Mouse (Mus musculus) forebrain, embryonic 10.5 days (tissue): ENCODE measurements at regions not wholly inside any gene's neighbourhood (a gene's known extent, or its start where the extent isn't known, plus 50 kb on each side); places are given as distances from the start of the nearest gene placed in this dataset.

ENCODE experiments used
- DNase-seq: peaks from one replicate; pipeline ENCODE4 v3.0.0-alpha.2; 2017; ENCODE audit warnings: low spot score; ENCODE audit errors: extremely low spot score
- H3K27ac ChIP-seq: fragments of 300-500 bp; sonication (generic); 2 replicates; pipeline ENCODE4 v1.5.1; 2016; ENCODE audit warnings: mild to moderate bottlenecking
- H3K27me3 ChIP-seq: fragments of 300-500 bp; sonication (generic); 2 replicates; pipeline ENCODE4 v1.6.1; 2016; ENCODE audit warnings: mild to moderate bottlenecking; ENCODE audit not compliant: poor library complexity, severe bottlenecking
- H3K36me3 ChIP-seq: fragments of 300-500 bp; sonication (generic); replicated peaks from 2 replicates; pipeline ENCODE4 v1.6.1; 2016; ENCODE audit warnings: mild to moderate bottlenecking, moderate library complexity
- H3K4me1 ChIP-seq: fragments of 300-500 bp; sonication (generic); 2 replicates; pipeline ENCODE4 v1.6.1; 2016
- H3K4me3 ChIP-seq: fragments of 300-500 bp; sonication (generic); 2 replicates; pipeline ENCODE4 v1.5.1; 2016; ENCODE audit warnings: mild to moderate bottlenecking, moderate library complexity
- H3K9me3 ChIP-seq: fragments of 300-500 bp; sonication (generic); 2 replicates; pipeline ENCODE4 v1.6.1; 2016; ENCODE audit warnings: mild to moderate bottlenecking, moderate library complexity
- WGBS: fragments of 180-500 bp; shearing (Covaris S2); methylation state at CpG from one replicate; pipeline ENCODE4 v1.1.7; 2016; 5-methylcytosine and 5-hydroxymethylcytosine counted together

DNA sequence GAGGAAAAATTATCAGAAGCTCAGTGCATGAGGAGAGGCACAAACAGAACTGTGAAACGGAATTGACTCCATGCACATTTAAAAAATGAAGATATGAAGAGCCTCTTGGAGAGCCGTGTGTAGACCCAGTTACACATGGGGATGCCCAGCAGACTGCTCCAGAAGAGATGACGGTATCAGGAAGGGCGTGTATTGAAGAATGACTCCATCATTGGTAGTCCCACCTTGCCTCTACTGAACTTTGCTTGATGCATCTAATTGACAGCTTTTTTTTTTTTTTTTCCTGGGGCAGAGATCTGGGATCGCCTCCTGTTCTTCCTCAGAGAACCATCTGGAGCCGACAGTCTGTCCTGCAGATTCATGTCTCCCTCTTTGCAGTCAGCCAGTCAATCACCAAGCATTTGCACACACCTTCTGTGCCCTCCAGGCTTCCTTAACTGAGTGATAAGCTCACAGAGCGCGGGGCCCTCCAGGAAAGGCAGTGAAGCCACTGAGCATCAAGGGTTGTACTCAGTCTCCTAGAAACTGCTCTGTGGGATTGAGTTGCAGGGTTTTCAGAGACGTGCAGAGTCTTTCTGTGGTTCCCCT is 57.6 kb upstream of the D1Pas1 start:
- H3K4me1 ChIP-seq, result peaks cover 11% of the 10 kb centered on the region
- no peaks in the 10 kb centered on the region for H3K27me3 ChIP-seq
- no peaks in the 10 kb centered on the region for H3K9me3 ChIP-seq
- no peak overlapping the region for H3K4me3 ChIP-seq
- 83% methylated on average over 9 of the region's 9 CpGs for WGBS
- no peaks in the 10 kb centered on the region for H3K36me3 ChIP-seq
- no peak overlapping the region for H3K27ac ChIP-seq
- DNase-seq, result no peak

DNA sequence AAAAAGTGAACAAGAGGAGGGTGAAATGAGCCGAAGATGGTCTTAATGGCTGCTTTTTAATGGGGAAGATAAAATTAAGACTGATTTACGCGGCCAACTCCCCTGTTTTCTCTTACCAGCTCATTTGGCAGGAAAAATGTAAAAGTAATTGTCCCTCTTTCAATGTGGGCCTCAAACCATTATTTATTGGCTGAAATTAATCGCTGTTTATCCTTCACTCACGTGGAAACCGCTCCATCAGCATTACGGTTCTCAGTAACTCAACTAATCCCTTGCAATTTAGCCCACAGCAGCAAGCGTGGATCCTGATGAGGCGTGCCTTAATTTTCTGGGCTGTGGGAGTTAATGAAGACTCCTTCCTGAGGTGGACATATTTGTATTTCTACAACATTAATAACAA is 58.1 kb upstream of the D1Pas1 start:
- no peaks in the 10 kb centered on the region for H3K27me3 ChIP-seq
- WGBS, result 66% methylated on average over 9 of the region's 9 CpGs
- no peak overlapping the region for H3K4me3 ChIP-seq

DNA sequence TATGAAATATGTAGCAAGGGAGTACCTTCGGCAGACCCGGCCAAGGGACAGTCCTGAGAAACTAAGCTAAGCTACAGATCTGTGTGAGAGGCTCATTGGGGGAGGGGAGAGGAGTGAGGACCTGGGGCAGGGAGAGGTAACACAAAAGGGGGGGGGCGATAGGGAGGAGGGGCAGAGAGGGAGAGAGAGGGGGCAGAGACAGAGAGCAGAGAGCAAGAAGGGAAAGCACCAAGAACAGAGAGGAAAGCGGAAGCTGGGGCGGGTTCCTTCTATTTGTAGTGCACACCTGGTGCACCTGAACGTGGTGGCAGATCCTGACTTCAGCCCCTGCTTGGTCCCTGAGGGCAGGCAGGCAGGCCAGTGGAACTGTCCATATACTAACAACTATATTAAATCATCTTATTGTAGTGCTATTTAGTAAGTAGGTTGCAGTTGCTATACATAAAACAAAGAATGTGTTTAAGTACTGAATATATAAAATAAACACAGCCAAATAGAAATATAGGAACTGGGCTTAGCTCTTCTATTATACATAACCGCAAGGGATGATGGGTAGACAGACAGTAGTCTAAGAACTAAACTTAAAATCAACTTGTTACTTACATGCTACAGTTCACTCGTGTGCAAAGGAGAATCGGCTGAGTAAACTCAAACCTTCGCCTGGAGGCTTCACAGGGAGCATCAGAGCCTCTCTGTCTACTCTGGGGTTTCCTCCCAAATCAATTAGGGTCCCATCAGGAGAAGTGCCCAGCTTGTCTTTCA is 59.6 kb upstream of the D1Pas1 start:
- no peak for DNase-seq
- Histone ChIP-seq H3K36me3 (no peaks in the 10 kb centered on the region), H3K27ac (no peak overlapping the region), H3K27me3 (no peaks in the 10 kb centered on the region), H3K4me1 (peaks cover 11% of the 10 kb centered on the region), H3K9me3 (no peaks in the 10 kb centered on the region), H3K4me3 (no peak overlapping the region)
- 84% methylated on average over 10 of the region's 10 CpGs for WGBS

More for the DNA sequence above, 58.1 kb upstream of the D1Pas1 start:
- Histone ChIP-seq H3K27ac (no peak overlapping the region), H3K36me3 (no peaks in the 10 kb centered on the region), H3K4me1 (peaks cover 11% of the 10 kb centered on the region), H3K9me3 (no peaks in the 10 kb centered on the region)
- DNase-seq, result no peak

DNA sequence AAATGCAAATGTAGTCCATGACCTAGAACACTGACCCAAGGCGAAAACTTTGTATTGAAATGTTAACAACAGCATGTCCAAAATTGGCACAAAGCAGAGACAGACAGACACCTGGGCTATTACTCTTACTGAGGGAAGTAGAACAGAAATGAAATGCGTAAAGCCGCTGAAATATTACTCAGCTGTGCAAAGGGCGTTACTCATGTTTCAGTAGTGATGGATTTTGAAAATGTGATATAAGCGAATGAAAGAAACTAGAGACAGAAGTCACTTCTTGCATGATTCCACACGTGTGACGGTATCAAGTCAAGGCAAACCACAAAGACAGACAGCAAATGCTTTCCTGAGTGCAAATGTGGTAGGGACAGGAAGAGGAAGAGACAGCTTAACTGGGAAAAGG is 61.3 kb upstream of the D1Pas1 start:
- H3K9me3 ChIP-seq, result no peaks in the 10 kb centered on the region
- no peak for DNase-seq
- no peak overlapping the region for H3K4me3 ChIP-seq
- no peaks in the 10 kb centered on the region for H3K27me3 ChIP-seq
- no peak overlapping the region for H3K27ac ChIP-seq
- no peaks in the 10 kb centered on the region for H3K36me3 ChIP-seq
- H3K4me1 ChIP-seq, result peaks cover 11% of the 10 kb centered on the region
- WGBS, result 91% methylated on average over 7 of the region's 7 CpGs

DNA sequence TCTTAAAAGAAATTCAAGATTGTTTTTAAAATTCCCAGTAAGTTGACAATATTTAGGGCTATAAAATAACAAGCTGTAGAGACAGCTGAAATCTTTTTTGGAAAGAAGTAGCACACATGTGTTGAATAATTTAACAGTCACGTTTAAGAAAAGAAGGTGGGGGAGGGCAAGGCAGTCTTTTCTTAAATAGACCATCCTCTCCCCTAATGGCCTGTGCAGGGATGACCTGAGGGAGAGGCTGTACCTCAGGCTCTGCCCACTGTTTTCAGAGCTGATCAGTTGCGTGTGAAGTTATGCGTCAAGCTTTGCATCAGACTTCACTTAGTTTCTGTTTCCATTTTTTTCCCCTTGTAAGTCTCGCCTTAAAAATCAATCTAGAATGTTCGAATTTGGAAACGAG is 65.7 kb upstream of the D1Pas1 start:
- DNase-seq, result no peak
- H3K36me3 ChIP-seq, result no peaks in the 10 kb centered on the region
- no peaks in the 10 kb centered on the region for H3K27me3 ChIP-seq
- no peak overlapping the region for H3K27ac ChIP-seq
- no peak overlapping the region for H3K4me3 ChIP-seq
- H3K9me3 ChIP-seq, result no peaks in the 10 kb centered on the region
- WGBS, result 83% methylated on average over 6 of the region's 6 CpGs
- no peaks in the 10 kb centered on the region for H3K4me1 ChIP-seq

DNA sequence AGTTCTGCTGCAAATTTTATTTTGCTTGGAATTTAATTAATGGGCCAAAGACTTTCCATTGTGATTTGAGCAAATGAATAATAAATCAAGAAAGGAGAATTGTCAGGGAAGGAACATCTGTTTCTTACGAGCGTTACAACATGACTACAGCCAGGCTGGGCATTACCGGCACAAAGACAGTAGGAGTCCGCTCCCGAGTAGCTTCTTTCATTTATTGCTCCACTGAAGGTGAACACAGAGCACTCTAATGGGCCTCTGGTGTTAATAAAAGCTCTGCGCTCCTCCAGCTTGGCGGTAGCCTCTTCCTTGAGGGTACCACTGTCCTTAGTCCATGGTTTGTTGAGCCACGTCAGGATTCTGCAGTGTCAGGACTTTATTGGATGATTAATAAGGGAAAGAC is 69.0 kb upstream of the D1Pas1 start:
- Histone ChIP-seq H3K27ac (no peak overlapping the region), H3K36me3 (no peaks in the 10 kb centered on the region), H3K27me3 (peaks cover 4% of the 10 kb centered on the region; the same call in 1 of the 2 replicates), H3K9me3 (no peaks in the 10 kb centered on the region), H3K4me3 (no peak overlapping the region), H3K4me1 (no peaks in the 10 kb centered on the region)
- 80% methylated on average over 8 of the region's 8 CpGs for WGBS
- DNase-seq, result no peak

DNA sequence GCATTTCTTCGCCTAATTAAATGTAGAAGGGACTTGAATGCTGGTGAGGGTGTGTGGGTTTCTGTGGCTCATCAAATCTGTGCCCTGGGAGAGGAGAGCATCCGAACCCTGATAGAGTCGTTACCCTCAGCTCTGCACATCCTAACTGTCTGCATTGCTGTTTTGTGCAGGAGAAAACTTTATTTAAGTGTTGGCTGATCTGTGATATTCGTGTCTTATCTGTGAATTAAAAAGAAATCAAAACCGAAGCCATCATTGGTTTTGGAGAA is 77.7 kb upstream of the D1Pas1 start:
- H3K4me3 ChIP-seq, result no peak overlapping the region
- H3K4me1 ChIP-seq, result peaks cover 19% of the 10 kb centered on the region
- no peak for DNase-seq
- WGBS, result 53% methylated on average over 5 of the region's 5 CpGs
- H3K36me3 ChIP-seq, result no peaks in the 10 kb centered on the region
- H3K27me3 ChIP-seq, result peaks cover 47% of the 10 kb centered on the region
- H3K27ac ChIP-seq, result no peak overlapping the region
- H3K9me3 ChIP-seq, result no peaks in the 10 kb centered on the region

DNA sequence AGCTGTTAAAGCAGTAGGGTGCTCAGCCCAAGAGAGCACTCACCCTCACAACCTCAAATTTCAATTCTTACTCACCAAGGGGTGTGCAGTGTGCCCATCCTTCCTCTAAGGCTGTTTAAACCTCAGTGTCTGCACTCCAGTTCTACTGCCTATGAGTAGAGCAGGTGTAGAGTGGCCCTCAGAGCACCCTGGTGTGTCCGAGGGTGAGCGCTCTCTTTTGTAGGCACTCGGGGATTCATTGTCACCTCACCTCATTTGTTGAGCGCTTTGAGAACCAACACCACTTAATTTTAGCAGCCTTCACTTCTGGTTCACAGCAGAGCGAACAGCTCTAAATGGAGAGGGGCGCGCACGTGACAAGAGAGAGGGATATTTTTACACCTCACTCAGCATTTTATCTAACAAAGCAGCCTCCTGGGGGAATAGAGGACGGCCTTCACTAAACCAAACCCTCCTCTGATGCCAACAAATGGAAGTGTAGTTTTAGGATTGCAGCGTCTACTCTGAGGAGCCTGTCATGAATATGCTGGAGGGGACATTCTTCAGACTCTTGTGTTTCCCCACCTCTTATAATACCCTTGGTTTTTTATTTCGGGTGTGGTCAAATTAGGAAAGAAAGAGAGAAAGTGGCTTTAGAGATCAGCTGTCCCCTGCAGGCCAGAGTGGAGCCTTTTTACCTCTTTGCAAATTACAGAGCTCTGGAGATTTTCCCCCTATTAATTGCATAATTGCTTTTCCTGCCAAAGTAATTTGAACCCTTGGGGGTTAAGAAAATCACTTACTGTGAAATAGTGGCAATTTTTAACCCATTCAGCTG is 78.2 kb upstream of the D1Pas1 start:
- Histone ChIP-seq H3K27me3 (peaks cover 45% of the 10 kb centered on the region), H3K4me3 (no peak overlapping the region), H3K36me3 (no peaks in the 10 kb centered on the region), H3K9me3 (no peaks in the 10 kb centered on the region), H3K4me1 (peaks cover 19% of the 10 kb centered on the region), H3K27ac (0 out of 2 replicates have a peak overlapping the region, but pooled peaks have one; percentile 35)
- WGBS, result 45% methylated on average over 11 of the region's 11 CpGs
- no peak for DNase-seq

DNA sequence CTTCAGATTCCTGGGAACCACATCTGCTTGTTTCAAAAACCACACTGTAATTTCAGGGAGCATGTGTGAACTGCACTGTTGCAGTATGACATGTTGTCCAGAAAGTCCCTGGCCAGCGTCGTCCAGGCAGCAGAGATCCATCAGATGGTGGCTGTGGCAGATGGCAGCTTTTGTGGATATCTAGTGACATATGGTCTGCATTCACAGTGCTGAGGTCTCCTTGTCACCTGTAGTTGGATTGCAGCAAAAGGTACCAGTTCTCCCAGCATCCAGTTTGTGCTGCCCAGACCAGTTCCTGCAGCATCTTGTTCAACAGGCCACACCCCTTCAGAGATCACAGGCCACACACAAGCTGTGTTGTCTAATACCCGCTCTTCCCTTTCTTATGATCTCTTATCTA is 80.1 kb upstream of the D1Pas1 start:
- Histone ChIP-seq H3K27me3 (peaks cover 32% of the 10 kb centered on the region), H3K4me1 (peaks cover 19% of the 10 kb centered on the region), H3K36me3 (no peaks in the 10 kb centered on the region), H3K4me3 (no peak overlapping the region), H3K27ac (no peak overlapping the region), H3K9me3 (no peaks in the 10 kb centered on the region)
- DNase-seq, result no peak
- 89% methylated on average over 3 of the region's 3 CpGs for WGBS

DNA sequence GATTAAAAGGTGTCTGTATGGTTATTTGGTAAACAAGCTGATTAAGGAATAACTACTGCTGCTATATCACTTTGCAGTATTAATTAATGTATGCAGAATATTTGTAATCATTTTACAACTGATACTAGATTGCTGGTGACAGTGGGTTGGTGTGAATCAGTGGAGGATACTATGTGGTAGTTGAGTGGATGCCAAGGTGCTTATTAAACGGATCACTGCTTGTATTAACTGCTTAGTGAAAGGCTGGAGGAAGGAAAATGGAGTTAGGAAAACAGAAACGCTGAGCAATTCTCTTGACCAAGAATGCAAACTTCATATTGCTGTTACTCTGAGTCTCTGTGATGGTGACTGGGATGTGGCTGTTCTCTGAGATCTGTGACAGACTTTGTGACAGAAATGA is 86.8 kb upstream of the D1Pas1 start:
- no peak overlapping the region for H3K27ac ChIP-seq
- WGBS, result 86% methylated on average over 2 of the region's 2 CpGs
- no peak overlapping the region for H3K4me3 ChIP-seq
- no peak for DNase-seq
- no peaks in the 10 kb centered on the region for H3K27me3 ChIP-seq
- H3K9me3 ChIP-seq, result no peaks in the 10 kb centered on the region
- no peaks in the 10 kb centered on the region for H3K4me1 ChIP-seq
- H3K36me3 ChIP-seq, result no peaks in the 10 kb centered on the region

DNA sequence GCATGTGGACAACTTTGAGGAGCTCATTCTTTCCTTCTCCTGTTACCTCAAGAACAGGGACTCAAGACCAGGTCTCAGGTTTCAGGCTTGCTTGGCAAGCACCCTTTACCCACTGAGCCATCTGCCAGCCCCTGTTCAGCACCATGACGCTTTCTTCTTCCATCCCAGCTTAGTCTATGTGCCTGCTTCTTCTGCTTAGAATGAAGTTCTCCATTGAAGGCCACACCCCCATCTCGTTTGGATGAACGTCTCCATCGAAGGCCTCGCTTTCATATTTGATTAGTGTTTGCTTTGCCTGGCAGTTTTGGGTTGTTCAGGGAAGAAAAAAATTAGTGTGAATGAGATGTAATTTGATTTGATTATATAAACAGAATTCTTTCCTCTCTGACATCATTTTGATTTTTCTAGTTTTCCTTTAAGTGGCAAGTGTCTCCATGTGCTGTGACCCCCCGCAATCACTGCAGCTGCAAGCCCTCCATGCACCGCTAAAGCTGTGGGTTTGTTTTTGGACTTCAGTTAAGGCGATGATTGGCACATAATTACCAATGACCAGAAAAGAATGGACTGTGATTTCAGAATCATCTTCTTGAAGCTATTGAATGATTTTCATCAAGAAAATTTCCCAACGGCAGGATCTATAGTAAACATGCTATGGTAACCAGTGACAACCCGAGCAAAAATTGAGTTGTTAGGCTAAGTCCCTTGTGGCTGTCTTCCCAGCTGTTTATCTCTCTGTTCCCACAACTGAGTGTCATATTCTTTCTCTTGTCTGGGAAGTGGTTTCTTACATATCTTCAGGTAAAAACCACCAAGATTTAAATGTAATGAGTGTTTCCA is 106.4 kb upstream of the D1Pas1 start:
- no peak for DNase-seq
- Histone ChIP-seq H3K9me3 (no peaks in the 10 kb centered on the region), H3K36me3 (no peaks in the 10 kb centered on the region), H3K4me3 (no peak overlapping the region), H3K4me1 (no peaks in the 10 kb centered on the region), H3K27ac (no peak overlapping the region), H3K27me3 (no peaks in the 10 kb centered on the region)
- 88% methylated on average over 10 of the region's 10 CpGs for WGBS

DNA sequence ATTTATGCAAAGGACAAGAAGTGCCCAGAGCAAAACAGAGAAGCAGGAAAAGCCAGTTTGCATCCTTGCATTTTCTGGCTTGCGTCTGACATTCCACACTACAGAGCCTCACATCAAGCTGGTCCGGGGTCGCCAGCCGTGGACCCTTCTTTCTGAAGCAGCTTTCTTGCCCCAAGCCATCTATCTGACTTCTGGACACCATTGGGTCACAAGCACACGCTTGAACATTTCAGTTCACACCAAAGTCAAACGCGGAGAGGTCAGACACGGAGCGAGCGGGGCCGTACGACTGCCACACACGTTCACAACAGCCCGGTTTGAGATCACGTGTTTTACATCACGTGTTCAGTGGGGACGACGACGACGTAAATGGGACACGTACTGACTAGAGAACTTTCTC is 108.9 kb upstream of the D1Pas1 start:
- H3K9me3 ChIP-seq, result no peaks in the 10 kb centered on the region
- 89% methylated on average over 21 of the region's 21 CpGs for WGBS
- DNase-seq, result no peak
- no peaks in the 10 kb centered on the region for H3K27me3 ChIP-seq
- H3K36me3 ChIP-seq, result no peaks in the 10 kb centered on the region
- no peak overlapping the region for H3K4me3 ChIP-seq
- no peak overlapping the region for H3K27ac ChIP-seq
- no peaks in the 10 kb centered on the region for H3K4me1 ChIP-seq
